In the genomic region with DNA sequence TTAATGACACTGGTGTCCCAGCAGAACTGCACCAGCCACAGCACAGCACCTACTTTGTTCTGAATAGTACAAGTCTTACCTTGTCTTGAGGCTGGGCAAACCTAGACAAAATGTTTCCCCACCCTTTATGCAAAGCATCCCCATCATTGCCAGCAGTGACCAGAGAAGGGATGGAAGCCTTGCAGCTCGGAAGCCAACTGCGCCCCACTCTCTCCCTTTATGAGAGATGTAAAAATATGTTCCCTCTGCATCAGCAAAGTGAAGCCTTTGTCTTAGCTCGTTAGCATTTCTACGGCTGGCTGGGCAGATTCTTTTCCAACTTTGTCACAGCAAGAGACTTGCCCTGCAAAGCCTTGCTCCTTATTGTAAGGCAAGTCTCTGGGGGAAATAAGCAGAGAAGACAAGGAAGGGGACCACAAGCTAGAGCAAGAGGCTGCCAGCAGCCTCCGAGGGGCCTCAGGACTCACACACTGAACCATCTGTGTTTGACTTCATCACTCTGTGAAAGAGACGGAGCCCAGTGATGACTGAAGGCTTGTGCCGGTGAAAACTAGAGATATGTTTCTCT, we compare ENCODE assay signal across 15 mouse cellular contexts.
A peak's percentile ranks its signal among the peaks of the same experiment; 100 is the strongest.
DNase-seq lines count a peak whose midpoint lies in the region; ATAC-seq and TF ChIP-seq lines count a peak whose summit lies in the region.
"Had no signal": no experiment of that assay in that cellular context is flagged by ENCODE, and none has a peak within 500 bp of the region (broad histone marks: within the 10 kb centered on the region; RNA-seq: fewer than 3 reads in every experiment).

No protein-coding gene starts in this region.

- no peak for ATAC-seq in midbrain, embryonic 16.5 days
- ATAC-seq in forebrain, postnatal 0 days: peak; percentile 70
- ATAC-seq: intestine, embryonic 16.5 days had no signal

- H3K36me3 ChIP-seq in midbrain, embryonic 10.5 days: no peaks in the 10 kb centered on the region
- no peaks in the 10 kb centered on the region for H3K36me3 ChIP-seq in midbrain, embryonic 16.5 days (ENCODE audit: control insufficient read depth, insufficient read depth, low read length)
- H3K36me3 ChIP-seq in embryonic facial prominence, embryonic 10.5 days (replicated peaks): no peaks in the 10 kb centered on the region
- no peaks in the 10 kb centered on the region for H3K36me3 ChIP-seq in forebrain, postnatal 0 days (ENCODE audit: insufficient read depth)
- H3K36me3 ChIP-seq: heart, embryonic 12.5 days; limb, embryonic 12.5 days had no signal

- 35% methylated on average over 7 of the region's 7 CpGs for WGBS in midbrain, embryonic 10.5 days
- 26% methylated on average over 7 of the region's 7 CpGs for WGBS in midbrain, embryonic 16.5 days
- 50% methylated on average over 7 of the region's 7 CpGs for WGBS in embryonic facial prominence, embryonic 10.5 days
- 13% methylated on average over 7 of the region's 7 CpGs for WGBS in forebrain, postnatal 0 days

- peaks cover 19% of the 10 kb centered on the region for H3K4me1 ChIP-seq in midbrain, embryonic 10.5 days
- peaks cover under 1% of the 10 kb centered on the region for H3K4me1 ChIP-seq in midbrain, embryonic 16.5 days (ENCODE audit: control insufficient read depth, insufficient read depth, low read length)
- H3K4me1 ChIP-seq in embryonic facial prominence, embryonic 10.5 days: peaks cover 5% of the 10 kb centered on the region; the same call in 1 of the 2 replicates
- H3K4me1 ChIP-seq in forebrain, postnatal 0 days (ENCODE audit: insufficient read depth): no peaks in the 10 kb centered on the region

- H3K4me3 ChIP-seq in midbrain, embryonic 10.5 days: no peak overlapping the region
- H3K4me3 ChIP-seq in midbrain, embryonic 16.5 days (ENCODE audit: low read depth, low read length): no peak overlapping the region
- H3K4me3 ChIP-seq in embryonic facial prominence, embryonic 10.5 days: no peak overlapping the region
- H3K4me3 ChIP-seq in forebrain, postnatal 0 days (ENCODE audit: low read depth, low read length): no peak overlapping the region
- H3K4me3 ChIP-seq: heart, embryonic 12.5 days; left cerebral cortex, adult 2 months; limb, embryonic 12.5 days had no signal

- H3K4me2 ChIP-seq in midbrain, embryonic 16.5 days (ENCODE audit: low read length): no peak overlapping the region
- no peak overlapping the region for H3K4me2 ChIP-seq in forebrain, postnatal 0 days (ENCODE audit: low read depth)
- H3K4me2 ChIP-seq: heart, embryonic 12.5 days; limb, embryonic 12.5 days had no signal

- 0 out of 2 replicates have a peak overlapping the region, but pooled peaks have one; percentile 28 for H3K27ac ChIP-seq in midbrain, embryonic 10.5 days (replicated peaks)
- H3K27ac ChIP-seq in midbrain, embryonic 16.5 days (ENCODE audit: low read length): no peak overlapping the region
- H3K27ac ChIP-seq in embryonic facial prominence, embryonic 10.5 days (replicated peaks): 0 out of 2 replicates have a peak overlapping the region, but pooled peaks have one; percentile 16
- H3K27ac ChIP-seq in forebrain, postnatal 0 days (ENCODE audit: low read depth, low read length): 0 out of 2 replicates have a peak overlapping the region, but pooled peaks have one; percentile 5
- H3K27ac ChIP-seq: kidney, postnatal 0 days; left cerebral cortex, adult 2 months; limb, embryonic 12.5 days; liver, embryonic 14.5 days had no signal

- no peak overlapping the region for H3K9ac ChIP-seq in midbrain, embryonic 16.5 days (ENCODE audit: low read depth, low read length)
- no peak overlapping the region for H3K9ac ChIP-seq in forebrain, postnatal 0 days
- H3K9ac ChIP-seq: heart, embryonic 12.5 days; limb, embryonic 12.5 days; liver, embryonic 14.5 days had no signal

- no peaks in the 10 kb centered on the region for H3K9me3 ChIP-seq in midbrain, embryonic 10.5 days (replicated peaks)
- no peaks in the 10 kb centered on the region for H3K9me3 ChIP-seq in midbrain, embryonic 16.5 days (replicated peaks; ENCODE audit: control insufficient read depth, low read length, poor library complexity, severe bottlenecking)
- H3K9me3 ChIP-seq in embryonic facial prominence, embryonic 10.5 days: no peaks in the 10 kb centered on the region
- H3K9me3 ChIP-seq in forebrain, postnatal 0 days (ENCODE audit: low read length): no peaks in the 10 kb centered on the region
- H3K9me3 ChIP-seq: heart, embryonic 12.5 days; limb, embryonic 12.5 days had no signal

- no peak for TF ChIP-seq CTCF in forebrain, postnatal 0 days (IDR thresholded peaks at IDR 0.05; ENCODE audit: low read depth)

- DNase-seq in midbrain, embryonic 10.5 days (ENCODE audit: low spot score): no peak
- no peak for DNase-seq in embryonic facial prominence, embryonic 10.5 days (ENCODE audit: low spot score)
- peak; percentile 52 for DNase-seq in forebrain, postnatal 0 days
- DNase-seq in retina, postnatal 1 day: peak; percentile 32
- DNase-seq in right cerebral cortex, postnatal 4 days: no peak
- no peak for DNase-seq in cerebellum, postnatal 4 days (ENCODE audit: low spot score in 2 of 2)
- DNase-seq: cerebellum, adult 11 months; cerebellum, postnatal 25 days had no signal

- no peaks in the 10 kb centered on the region for H3K27me3 ChIP-seq in midbrain, embryonic 10.5 days (ENCODE audit: low read depth, poor library complexity, severe bottlenecking)
- H3K27me3 ChIP-seq in midbrain, embryonic 16.5 days (ENCODE audit: control insufficient read depth, insufficient read depth, low read depth, low read length): no peaks in the 10 kb centered on the region
- H3K27me3 ChIP-seq in embryonic facial prominence, embryonic 10.5 days (replicated peaks; ENCODE audit: low read depth, poor library complexity, severe bottlenecking): no peaks in the 10 kb centered on the region
- H3K27me3 ChIP-seq in forebrain, postnatal 0 days (ENCODE audit: insufficient read depth, low read length): no peaks in the 10 kb centered on the region
- H3K27me3 ChIP-seq: limb, embryonic 12.5 days had no signal

Comparison
In these comparisons a context has a peak if more than half of its experiments do, and no peak if none do; other contexts are left out.
1. DNase-seq: peak in forebrain, postnatal 0 days (single experiment) and retina, postnatal 1 day (single experiment); none in midbrain, embryonic 10.5 days (single experiment), embryonic facial prominence, embryonic 10.5 days (single experiment), right cerebral cortex, postnatal 4 days (single experiment) and cerebellum, postnatal 4 days (0 of 2).